Mouse (Mus musculus): ENCODE results near the gene Ahcy. TPM values are rescaled to one million over a fixed set of nuclear protein-coding genes. Genes with fewer than 3 reads are reported as not detected.
"Not testable (repeated sequence)": the region's sequence is repeated elsewhere in the genome, so short reads cannot be mapped to it uniquely, and the experiment has no call there.

Ahcy gene
- polyA plus RNA-seq, 1 experiment from 2014 or later: 32.9 TPM

- 76% methylated on average over 4 of the region's 4 CpGs for WGBS
- Histone ChIP-seq H3K9ac (no peak overlapping the region), H3K36me3 (replicated peaks; ENCODE audit: control insufficient read depth, insufficient read depth) (no peaks in the 10 kb centered on the region), H3K4me1 (replicated peaks; ENCODE audit: control insufficient read depth, insufficient read depth, low read length) (no peaks in the 10 kb centered on the region), H3K4me3 (replicated peaks; ENCODE audit: low read length) (no peak overlapping the region), H3K9me3 (ENCODE audit: control insufficient read depth, low read length) (no peaks in the 10 kb centered on the region), H3K27me3 (ENCODE audit: control insufficient read depth, insufficient read depth, low read length) (no peaks in the 10 kb centered on the region), H3K4me2 (replicated peaks) (no peak overlapping the region), H3K27ac (no peak overlapping the region)
- no peak for ATAC-seq (ENCODE audit: low FRiP score)
- DNase-seq (ENCODE audit: low spot score): no peak
Measured at GRCm38 (mm10) chr2:155039956-155040355, 34.3 kb downstream of the Ahcy start.

DNA sequence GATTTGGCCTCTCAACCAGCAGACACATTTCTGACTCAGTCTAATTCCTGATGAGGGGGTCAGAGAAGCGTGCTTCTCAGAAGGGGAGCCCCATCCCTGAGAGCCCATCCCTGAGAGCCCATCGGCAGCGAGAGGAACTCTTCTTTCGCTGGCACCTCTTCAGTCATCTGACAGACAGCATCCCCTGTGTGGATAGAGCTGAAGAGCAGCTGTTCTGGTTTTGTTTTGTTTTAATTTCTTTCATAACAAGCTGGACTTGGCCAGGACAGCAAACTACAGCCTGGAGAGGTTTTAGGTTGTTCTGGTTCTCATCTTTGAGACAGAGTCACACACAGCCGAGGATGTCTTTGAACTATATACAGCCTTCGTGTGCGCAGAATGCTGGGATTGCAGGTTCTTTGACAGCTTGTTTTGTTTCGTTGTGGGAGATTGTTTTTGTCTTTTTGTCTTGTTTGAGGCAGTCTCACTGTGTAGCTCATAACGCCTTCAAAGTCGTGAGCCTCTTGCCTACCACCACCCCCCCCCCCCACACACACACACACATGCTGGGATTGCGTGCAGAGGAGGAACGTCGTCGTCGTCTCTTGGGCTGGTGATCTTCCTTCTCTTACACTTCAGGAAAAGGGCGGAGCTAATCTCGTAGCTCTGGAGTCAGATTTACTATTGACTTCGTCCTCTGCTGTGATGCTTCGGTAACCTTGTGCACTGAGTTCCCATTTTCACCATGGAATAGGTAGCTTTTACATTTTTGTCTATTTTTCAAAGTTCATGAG, 41.2 kb downstream of the Ahcy start:
- H3K4me1 ChIP-seq (replicated peaks; ENCODE audit: control insufficient read depth, insufficient read depth, low read length): no peaks in the 10 kb centered on the region
- H3K9me3 ChIP-seq (ENCODE audit: control insufficient read depth, low read length): no peaks in the 10 kb centered on the region
- ATAC-seq (ENCODE audit: low FRiP score): no peak
- no peak overlapping the region for H3K9ac ChIP-seq
- no peaks in the 10 kb centered on the region for H3K27me3 ChIP-seq (ENCODE audit: control insufficient read depth, insufficient read depth, low read length)
- H3K4me3 ChIP-seq (replicated peaks; ENCODE audit: low read length): no peak overlapping the region
- 42% methylated on average over 19 of the region's 19 CpGs for WGBS
- no peak overlapping the region for H3K4me2 ChIP-seq (replicated peaks)
- no peaks in the 10 kb centered on the region for H3K36me3 ChIP-seq (replicated peaks; ENCODE audit: control insufficient read depth, insufficient read depth)
- no peak overlapping the region for H3K27ac ChIP-seq
- DNase-seq (ENCODE audit: low spot score): no peak

DNA sequence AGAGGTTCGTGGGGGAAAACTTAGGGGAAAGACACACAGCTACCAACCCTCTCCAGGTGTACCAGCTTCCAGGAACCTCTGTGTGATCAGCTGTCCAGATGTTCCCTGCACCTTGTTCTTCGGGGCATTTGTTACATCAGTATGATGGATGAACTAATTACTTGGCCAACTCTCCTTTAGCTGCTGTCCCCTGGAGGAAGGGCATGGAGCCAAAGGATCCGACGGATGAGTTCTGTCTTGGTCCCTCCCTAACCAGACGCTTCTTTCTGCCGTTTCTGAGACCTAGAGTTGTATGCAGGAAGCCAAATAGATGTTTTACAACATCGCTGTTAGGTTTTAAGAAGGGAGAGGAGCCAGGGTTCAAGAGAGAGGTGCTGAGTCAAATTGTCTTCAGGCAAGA, 43.5 kb downstream of the Ahcy start:
- no peaks in the 10 kb centered on the region for H3K27me3 ChIP-seq (ENCODE audit: control insufficient read depth, insufficient read depth, low read length)
- no peak for ATAC-seq (ENCODE audit: low FRiP score)
- H3K4me1 ChIP-seq (replicated peaks; ENCODE audit: control insufficient read depth, insufficient read depth, low read length): no peaks in the 10 kb centered on the region
- H3K9me3 ChIP-seq (ENCODE audit: control insufficient read depth, low read length): no peaks in the 10 kb centered on the region
- H3K27ac ChIP-seq: no peak overlapping the region
- WGBS: 68% methylated on average over 7 of the region's 7 CpGs
- H3K36me3 ChIP-seq (replicated peaks; ENCODE audit: control insufficient read depth, insufficient read depth): no peaks in the 10 kb centered on the region
- H3K4me3 ChIP-seq (replicated peaks; ENCODE audit: low read length): no peak overlapping the region
- no peak for DNase-seq (ENCODE audit: low spot score)
- no peak overlapping the region for H3K9ac ChIP-seq
- H3K4me2 ChIP-seq (replicated peaks): no peak overlapping the region

DNA sequence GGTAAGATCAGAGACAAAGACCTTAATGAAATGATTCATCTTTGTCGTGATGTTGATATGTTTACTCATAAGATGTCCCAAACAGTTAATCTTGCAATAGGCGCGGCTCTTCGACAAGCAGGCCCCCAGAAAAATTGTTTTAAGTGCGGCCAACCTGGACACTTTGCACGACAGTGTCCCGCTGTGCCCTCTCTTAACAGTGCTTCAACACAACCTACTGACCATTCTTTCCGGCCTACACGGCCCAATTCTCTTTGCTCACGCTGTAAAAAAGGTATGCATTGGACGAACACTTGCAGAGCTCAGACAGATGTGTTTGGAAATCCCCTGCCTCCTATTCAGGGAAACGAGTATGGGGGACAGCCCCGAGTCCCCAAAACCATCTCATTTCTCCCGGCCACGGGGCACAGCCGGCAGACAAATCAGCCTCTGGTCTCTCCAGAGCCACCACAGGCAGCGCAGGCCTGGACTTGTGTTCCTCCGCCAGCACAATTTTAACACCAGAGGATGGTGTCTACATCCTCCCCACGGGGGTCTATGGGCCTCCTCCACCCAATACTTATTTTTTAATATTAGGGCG, 54.0 kb downstream of the Ahcy start:
- H3K9me3 ChIP-seq (ENCODE audit: control insufficient read depth, low read length); H3K4me3 ChIP-seq (replicated peaks; ENCODE audit: low read length); H3K4me1 ChIP-seq (replicated peaks; ENCODE audit: control insufficient read depth, insufficient read depth, low read length); H3K36me3 ChIP-seq (replicated peaks; ENCODE audit: control insufficient read depth, insufficient read depth); H3K9ac ChIP-seq; ATAC-seq (ENCODE audit: low FRiP score); DNase-seq (ENCODE audit: low spot score); H3K27me3 ChIP-seq (ENCODE audit: control insufficient read depth, insufficient read depth, low read length): not testable (repeated sequence)
- Histone ChIP-seq H3K27ac (peak overlapping the region; percentile 7; the same call in 1 of the 2 replicates), H3K4me2 (replicated peaks) (peak overlapping the region; percentile 98)
- 22% methylated on average over 20 of the region's 20 CpGs for WGBS

- peak; percentile 69; the same call in 1 of the 2 replicates for ATAC-seq (ENCODE audit: low FRiP score)
- Histone ChIP-seq H3K36me3 (replicated peaks; ENCODE audit: control insufficient read depth, insufficient read depth) (no peaks in the 10 kb centered on the region), H3K4me2 (replicated peaks) (peak overlapping the region; percentile 98), H3K4me3 (replicated peaks; ENCODE audit: low read length) (peak overlapping the region; percentile 44), H3K27me3 (ENCODE audit: control insufficient read depth, insufficient read depth, low read length) (no peaks in the 10 kb centered on the region), H3K9ac (peak overlapping the region; percentile 69), H3K27ac (peak overlapping the region; percentile 80), H3K9me3 (ENCODE audit: control insufficient read depth, low read length) (no peaks in the 10 kb centered on the region), H3K4me1 (replicated peaks; ENCODE audit: control insufficient read depth, insufficient read depth, low read length) (0 out of 2 replicates have a peak, but pooled peaks cover 9% of the 10 kb centered on the region)
- DNase-seq (ENCODE audit: low spot score): peak; percentile 96
- WGBS: under 1% methylated on average over 22 of the region's 22 CpGs
Measured at GRCm38 (mm10) chr2:155019673-155020072, 54.6 kb downstream of the Ahcy start.

DNA sequence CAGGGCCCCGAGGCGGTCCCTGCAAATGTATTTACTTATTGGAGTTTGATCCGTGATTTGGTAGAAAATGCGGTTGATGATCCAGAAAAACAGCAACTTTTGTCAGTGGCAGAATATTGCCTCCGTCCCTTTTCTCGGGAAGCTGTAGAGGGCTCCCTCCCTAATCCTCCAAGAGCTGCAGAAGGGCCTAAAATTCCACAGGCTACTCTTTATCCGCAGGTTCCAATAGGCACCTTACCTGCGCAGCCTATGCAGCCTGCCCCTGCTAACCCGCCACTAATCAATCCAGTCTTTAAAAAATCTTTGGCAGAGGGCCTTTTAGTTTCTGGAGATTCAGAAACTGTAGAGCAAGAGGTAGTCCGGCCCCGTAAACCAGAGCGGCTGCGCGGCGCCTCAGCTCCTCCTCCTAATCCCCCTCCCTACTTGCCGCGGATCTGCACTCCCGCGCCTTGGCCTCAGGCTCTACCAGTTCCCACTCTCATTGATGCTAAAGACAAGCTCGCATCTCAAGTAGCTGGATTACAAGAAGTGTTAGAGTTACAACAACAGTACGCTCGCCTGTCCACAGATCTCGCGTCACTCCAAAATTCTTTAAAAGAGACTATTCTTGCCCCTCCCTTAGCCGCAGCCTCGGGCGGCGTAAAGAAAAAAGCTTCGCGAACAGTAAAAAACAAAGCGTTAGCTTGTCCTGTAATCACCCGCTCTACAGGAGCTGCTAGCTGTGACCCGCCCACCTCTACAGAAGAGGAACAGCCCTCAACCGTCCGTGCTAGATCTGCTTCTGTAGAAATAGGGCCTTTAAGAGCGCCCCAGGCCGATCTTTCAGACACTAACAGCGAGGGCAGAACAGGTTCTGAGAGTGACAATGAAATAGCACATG, 55.3 kb downstream of the Ahcy start:
- DNase-seq (ENCODE audit: low spot score) (peak; percentile 77), ATAC-seq (ENCODE audit: low FRiP score) (peak; percentile 91)

GRCm38 (mm10) chr2:155018251-155018755, 56.0 kb downstream of the Ahcy start, which contains the start of gene Gm14226:
Gene Gm14226 (plus strand): TSS chr2:155018266.
- 1% methylated on average over 24 of the region's 26 CpGs for WGBS
- H3K27me3 ChIP-seq (ENCODE audit: control insufficient read depth, insufficient read depth, low read length); ATAC-seq (ENCODE audit: low FRiP score); H3K4me1 ChIP-seq (replicated peaks; ENCODE audit: control insufficient read depth, insufficient read depth, low read length); H3K9me3 ChIP-seq (ENCODE audit: control insufficient read depth, low read length); H3K36me3 ChIP-seq (replicated peaks; ENCODE audit: control insufficient read depth, insufficient read depth): not testable (repeated sequence)
- Histone ChIP-seq H3K4me3 (replicated peaks; ENCODE audit: low read length) (peak within 1 kb of the TSS; percentile 44), H3K27ac (peak within 1 kb of the TSS; percentile 80), H3K4me2 (replicated peaks) (peak within 1 kb of the TSS; percentile 98), H3K9ac (peak within 1 kb of the TSS; percentile 69)
- DNase-seq (ENCODE audit: low spot score): peak; percentile 28

More for the DNA sequence above, 55.3 kb downstream of the Ahcy start:
- no peaks in the 10 kb centered on the region; the same call in 1 of the 2 replicates for H3K27me3 ChIP-seq (ENCODE audit: control insufficient read depth, insufficient read depth, low read length)
- H3K4me2 ChIP-seq (replicated peaks): peak overlapping the region; percentile 98
- H3K9ac ChIP-seq: peak overlapping the region; percentile 69
- WGBS: under 1% methylated on average over 38 of the region's 38 CpGs
- H3K27ac ChIP-seq: peak overlapping the region; percentile 80
- no peaks in the 10 kb centered on the region for H3K36me3 ChIP-seq (replicated peaks; ENCODE audit: control insufficient read depth, insufficient read depth)
- H3K4me1 ChIP-seq (replicated peaks; ENCODE audit: control insufficient read depth, insufficient read depth, low read length): 0 out of 2 replicates have a peak, but pooled peaks cover 9% of the 10 kb centered on the region
- H3K4me3 ChIP-seq (replicated peaks; ENCODE audit: low read length): peak overlapping the region; percentile 44
- H3K9me3 ChIP-seq (ENCODE audit: control insufficient read depth, low read length): no peaks in the 10 kb centered on the region

DNA sequence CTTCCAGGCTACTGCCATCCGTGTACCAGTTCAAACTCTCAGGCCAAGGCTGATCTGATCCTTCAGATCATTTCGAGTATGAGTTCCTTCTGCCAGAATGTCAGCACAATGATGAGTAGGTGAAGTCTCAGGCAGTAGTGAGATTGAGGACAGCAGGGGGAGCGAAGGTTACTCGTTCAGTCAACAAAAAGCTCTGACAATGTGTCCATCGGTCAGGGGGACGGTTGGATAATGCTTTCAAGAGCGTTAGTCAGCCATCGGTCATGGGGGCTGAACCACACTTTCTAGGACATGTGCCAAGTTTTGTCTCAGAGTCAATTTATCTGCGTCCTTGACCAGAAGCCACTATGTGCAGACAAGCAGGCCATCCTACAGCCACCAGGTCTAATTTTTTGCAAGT, 57.5 kb downstream of the Ahcy start:
- H3K27me3 ChIP-seq (ENCODE audit: control insufficient read depth, insufficient read depth, low read length); H3K9ac ChIP-seq; H3K4me2 ChIP-seq (replicated peaks); H3K4me3 ChIP-seq (replicated peaks; ENCODE audit: low read length); H3K9me3 ChIP-seq (ENCODE audit: control insufficient read depth, low read length); H3K4me1 ChIP-seq (replicated peaks; ENCODE audit: control insufficient read depth, insufficient read depth, low read length); H3K27ac ChIP-seq; ATAC-seq (ENCODE audit: low FRiP score); DNase-seq (ENCODE audit: low spot score); H3K36me3 ChIP-seq (replicated peaks; ENCODE audit: control insufficient read depth, insufficient read depth): not testable (repeated sequence)
- WGBS: 17% methylated on average over 5 of the region's 9 CpGs

GRCm38 (mm10) chr2:155012991-155013390, 61.3 kb downstream of the Ahcy start:
- WGBS: 79% methylated on average over 6 of the region's 6 CpGs
- Histone ChIP-seq H3K9ac (no peak overlapping the region), H3K27ac (no peak overlapping the region), H3K4me2 (replicated peaks) (no peak overlapping the region), H3K9me3 (ENCODE audit: control insufficient read depth, low read length) (no peaks in the 10 kb centered on the region), H3K4me1 (replicated peaks; ENCODE audit: control insufficient read depth, insufficient read depth, low read length) (no peaks in the 10 kb centered on the region), H3K36me3 (replicated peaks; ENCODE audit: control insufficient read depth, insufficient read depth) (no peaks in the 10 kb centered on the region), H3K4me3 (replicated peaks; ENCODE audit: low read length) (no peak overlapping the region), H3K27me3 (ENCODE audit: control insufficient read depth, insufficient read depth, low read length) (no peaks in the 10 kb centered on the region; the same call in 1 of the 2 replicates)
- ATAC-seq (ENCODE audit: low FRiP score): no peak
- no peak for DNase-seq (ENCODE audit: low spot score)

Measured in hindbrain, embryonic 14.5 days (tissue).